Mouse (Mus musculus): ENCODE results near the gene Arrdc2.

Arrdc2 gene

DNA sequence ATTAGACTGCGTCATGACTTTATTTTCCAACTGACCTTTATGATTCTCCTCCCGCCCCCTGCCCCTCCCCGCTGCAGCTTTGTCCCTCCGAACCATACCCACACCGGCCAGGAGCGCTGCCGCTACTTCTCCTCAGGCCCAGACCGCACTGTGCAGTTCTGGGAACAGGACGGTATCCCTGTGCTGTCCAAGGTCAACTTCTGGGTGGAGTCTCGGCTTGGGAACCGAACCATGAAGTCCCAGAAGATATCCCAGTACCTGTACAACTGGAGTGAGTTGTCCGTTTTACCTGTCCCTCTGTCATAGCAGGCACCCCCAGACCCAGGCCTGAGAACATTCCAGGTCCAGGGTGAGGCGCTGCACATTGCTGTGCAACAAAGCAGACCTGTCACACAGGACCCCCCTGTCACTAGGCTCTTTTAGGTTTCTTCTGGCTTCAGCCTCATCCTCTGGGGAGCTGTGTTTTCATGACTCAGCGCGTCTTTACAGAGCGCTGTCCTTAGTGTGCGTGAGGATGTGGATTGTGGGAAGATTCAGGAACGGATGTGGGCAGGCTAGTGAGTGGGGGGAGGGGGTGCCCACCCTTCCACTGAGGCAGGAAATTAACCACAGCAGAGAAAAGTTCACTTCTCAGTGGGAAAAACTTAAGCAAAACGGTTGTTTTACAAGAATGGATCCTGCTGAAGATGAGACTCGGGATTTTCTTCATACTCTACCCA, 28.4 kb downstream of the Arrdc2 start:
- peak in 1 of 2 experiments; percentile 49 for DNase-seq (ENCODE audit: low read depth in 2 of 2, low spot score in 2 of 2)

DNA sequence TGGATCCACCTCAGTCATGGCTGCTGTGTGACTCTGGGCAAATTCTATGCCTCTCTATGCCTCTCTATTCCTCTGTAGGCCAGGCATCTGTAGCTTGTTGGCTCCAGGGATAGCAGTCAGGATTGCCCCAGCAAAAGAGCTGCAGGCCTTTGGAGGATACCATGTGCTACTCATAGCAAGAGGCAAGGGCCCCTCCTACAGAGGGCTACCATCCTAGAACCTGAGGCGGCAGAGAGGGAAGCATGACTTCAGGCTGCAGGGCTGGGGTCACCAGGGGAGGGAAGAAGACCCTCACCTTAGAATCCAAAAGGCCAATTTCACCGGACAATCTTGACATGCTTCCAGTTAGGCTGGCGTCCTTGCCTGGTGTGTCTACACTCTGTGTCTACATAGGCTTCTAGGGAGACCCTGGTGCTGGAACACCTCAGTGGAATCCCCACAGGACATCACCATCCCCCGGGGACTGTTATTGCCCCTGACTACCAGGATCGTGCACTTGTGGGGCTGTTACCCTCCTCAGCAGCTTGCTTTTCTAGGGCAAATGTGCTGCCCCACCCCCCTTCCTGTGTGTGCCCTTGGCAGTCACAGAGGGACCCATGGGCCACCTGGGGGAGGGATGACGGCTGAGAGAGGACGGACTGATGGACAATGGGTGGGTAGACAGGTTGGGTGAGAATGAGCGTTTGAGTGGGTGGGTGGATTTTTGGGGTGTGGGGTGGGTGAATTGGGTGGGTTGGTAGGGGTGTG, 30.4 kb downstream of the Arrdc2 start:
- DNase-seq (ENCODE audit: low read depth in 2 of 2, low spot score in 2 of 2), result no peak

DNA sequence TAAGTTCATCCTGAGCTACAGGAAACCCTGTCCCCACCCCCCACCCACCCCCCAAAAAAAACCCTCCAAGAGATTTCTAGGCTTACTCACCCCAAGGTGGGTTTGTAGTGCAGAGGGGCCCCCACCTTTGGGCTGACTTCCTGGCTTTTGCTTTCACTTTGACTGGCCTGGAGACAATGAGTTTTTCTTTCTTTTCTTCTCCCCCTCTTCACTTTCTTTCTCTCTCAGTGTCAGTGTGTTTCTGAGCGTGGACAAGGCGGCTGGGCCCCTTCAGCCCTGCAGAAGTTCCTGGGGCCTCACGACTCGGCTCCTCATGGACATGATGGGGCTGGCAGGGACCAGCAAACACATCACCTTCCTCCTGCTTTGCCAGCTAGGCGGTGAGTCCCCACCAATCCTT, 31.3 kb downstream of the Arrdc2 start, which contains the start of gene Il12rb1:
Il12rb1 (plus strand) TSS at position 211 of the 400 bp plus-strand sequence.
- no peak for DNase-seq (ENCODE audit: low read depth in 2 of 2, low spot score in 2 of 2)

DNA sequence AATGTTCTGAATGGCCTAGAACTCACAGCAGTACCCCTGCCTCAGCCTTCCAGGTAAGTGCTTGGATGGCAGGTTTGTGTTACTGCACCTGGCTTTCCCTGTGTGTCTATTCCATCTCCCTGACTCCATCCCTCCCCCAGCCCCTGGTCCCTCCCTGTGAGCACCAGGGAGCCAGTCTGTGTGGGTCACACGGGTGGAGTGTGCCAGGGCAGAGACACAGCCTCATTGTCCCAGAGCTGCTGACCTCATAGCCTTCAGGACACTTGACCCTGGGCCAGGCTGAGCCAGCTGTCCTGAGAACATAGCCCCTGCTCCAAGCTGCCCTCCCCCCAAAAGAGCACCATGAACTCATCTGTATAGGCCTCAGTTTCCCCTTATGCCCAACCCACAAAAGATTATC, 32.2 kb downstream of the Arrdc2 start:
- DNase-seq (ENCODE audit: low read depth in 2 of 2, low spot score in 2 of 2), result no peak

DNA sequence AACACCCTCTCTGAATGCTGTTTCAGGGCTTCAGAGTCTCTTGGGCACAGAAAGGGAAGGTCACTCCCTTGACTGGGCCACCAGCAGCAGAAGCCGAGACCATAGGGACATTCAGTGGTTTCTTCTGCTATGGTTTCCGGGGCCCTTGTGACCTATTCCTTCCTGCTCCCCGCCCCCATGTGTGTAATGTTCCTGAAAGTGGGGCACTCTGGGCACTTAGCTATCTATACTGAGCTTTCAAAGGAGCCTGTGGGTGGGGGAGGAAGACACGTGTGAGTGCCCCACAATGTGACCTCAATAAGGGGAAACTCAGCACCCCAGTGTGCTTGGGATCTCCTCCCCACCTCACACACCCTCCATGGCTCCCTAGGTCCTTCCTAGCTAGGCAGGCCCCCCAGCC, 33.0 kb downstream of the Arrdc2 start:
- DNase-seq (ENCODE audit: low read depth in 2 of 2, low spot score in 2 of 2), result peak; percentile 32 to 54

DNA sequence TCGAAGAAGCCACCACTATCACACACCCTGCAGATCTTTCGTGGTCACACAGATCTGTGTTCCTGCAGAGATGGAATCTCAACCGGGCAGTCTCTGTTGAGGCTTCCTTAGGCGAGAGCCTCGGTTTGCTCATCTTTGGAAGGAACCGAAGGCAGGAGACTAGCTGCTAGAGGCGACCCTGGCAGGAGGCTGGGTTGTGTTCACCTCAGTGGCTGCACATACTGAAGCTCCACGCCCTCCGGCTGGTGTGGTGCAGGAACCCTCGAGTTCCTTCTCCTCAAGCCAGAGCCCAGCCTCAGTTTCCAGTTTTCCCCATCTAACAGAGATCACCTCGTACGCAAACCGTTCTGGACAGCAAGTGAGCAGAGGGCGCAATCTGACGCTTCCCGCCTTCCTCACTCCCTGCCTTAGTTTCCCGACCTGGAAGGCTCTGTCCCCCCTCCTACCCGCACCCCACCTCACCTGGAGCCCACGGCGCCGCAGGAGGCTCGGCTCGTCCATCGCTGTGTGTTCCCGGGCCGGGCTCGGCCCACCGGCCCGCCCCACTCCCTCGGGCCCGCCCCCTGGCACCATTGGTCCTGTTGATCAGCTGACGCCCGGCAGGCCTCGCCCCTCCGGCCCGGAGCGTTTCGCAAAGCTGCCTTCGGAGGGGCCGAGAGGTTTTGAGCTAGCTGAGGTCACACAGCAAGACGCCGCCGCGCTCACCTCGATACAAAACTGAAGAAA, 34.9 kb downstream of the Arrdc2 start, which contains the start of gene Mast3:
Mast3 (minus strand) TSS at position 574 of the 726 bp plus-strand sequence.
- DNase-seq (ENCODE audit: low read depth in 2 of 2, low spot score in 2 of 2), result peak in 1 of 2 experiments; percentile 47

DNA sequence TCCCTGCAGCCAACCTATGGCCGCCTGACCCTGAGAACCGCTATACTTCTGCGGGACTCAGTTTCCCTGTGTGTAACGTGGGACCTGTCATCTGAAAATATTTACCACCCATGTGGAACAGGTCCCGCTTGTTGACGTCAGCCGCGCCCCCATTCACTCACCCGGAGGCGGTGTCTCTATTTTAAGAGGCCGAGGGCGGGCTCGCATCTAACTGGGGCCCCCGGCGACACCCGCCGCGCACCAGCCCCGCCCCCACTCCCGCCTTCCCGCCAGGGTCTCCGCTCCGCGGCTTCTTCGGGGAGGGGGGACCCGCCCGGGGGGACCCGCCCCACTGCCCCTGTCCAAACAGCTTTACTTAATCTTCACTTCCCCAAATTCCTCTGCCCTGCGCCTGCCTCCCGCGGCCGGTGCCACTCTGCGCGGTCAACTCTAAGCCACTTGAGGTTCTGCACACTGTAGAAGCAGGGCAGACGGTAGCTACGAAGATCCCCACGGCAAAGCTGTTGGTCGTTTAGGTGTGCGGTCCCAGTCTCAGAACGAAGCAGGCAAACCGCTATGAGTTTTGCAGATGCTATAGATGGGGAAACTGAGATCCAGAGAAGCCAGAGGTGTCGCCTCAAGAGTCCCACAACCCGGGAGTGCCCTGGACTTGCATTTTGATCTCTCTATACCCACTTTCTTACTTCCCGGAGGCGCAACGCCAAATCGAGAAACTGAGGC, 35.6 kb downstream of the Arrdc2 start:
- no peak for DNase-seq (ENCODE audit: low read depth in 2 of 2, low spot score in 2 of 2)

DNA sequence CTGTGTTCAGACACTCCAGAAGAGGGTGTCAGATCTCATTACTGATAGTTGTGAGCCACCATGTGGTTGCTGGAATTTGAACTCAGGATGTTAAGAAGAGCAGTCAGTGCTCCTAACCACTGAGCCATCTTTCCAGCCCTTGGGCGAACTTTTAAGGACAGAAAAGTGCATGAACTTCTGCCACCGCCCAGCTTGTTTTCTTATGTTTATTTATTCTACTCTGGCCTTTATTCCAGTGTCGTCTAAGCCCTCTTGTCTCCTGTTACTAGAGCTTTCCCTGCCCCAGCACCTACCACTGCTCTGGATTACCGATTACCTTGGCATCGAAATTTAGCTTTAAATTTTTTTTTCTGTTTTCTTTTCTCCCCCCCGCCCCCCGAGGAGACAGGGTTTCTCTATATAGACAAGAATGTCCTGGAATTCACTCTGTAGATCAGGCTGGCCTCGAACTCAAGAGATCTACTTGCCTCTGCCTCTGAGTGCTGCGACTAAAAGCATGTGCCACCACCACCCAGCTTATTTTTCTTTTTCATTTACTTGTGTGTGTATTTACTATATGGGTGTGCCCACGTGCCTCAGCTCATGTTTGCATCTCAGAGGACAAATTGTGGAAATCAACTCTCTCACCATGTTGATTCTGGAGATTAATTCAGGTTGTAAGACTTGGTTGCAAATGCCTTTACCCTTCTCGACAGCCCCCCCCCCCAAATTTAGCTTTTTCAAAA, 36.6 kb downstream of the Arrdc2 start:
- DNase-seq (ENCODE audit: low read depth in 2 of 2, low spot score in 2 of 2), result no peak

DNA sequence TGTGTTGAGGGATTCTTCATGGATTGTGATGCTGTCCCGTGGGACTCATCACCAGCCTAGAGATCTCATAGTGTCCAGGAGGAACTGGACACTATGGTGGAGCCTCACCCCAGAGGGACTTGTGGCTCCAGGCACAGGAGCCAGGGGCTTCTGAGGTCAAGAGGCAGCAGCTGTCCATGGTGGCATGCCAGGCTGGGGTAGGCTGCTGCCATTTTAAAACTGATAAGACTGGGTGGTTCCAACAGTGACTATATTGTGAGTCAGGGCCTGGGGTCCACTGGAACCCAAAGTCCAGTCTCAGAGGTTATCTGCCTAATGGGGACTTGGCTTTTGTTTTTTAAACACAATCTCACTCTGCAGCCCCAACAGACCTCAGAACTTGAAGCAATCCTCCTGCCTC, 37.7 kb downstream of the Arrdc2 start:
- no peak for DNase-seq (ENCODE audit: low read depth in 2 of 2, low spot score in 2 of 2)

DNA sequence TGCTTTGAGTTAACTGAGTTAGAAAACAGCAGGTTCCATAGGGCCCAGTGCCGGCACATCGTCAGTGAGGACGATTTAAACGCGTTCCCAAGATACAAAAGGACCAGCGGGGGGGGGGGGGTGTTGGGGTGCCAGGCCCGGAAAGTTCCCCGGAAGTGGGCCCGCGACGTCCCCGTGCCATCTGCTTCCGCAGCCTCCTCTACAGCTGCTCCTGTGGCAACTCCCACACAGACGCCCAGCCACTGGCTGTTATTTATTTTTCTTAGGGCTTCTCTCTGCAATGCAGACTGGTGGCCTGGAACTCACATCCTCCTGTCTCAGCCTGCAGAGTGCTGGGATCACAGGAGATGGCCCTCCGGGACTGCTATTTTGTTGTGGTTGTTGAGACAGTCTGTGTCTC, 38.4 kb downstream of the Arrdc2 start:
- DNase-seq (ENCODE audit: low read depth in 2 of 2, low spot score in 2 of 2), result peak in 1 of 2 experiments; percentile 29

DNA sequence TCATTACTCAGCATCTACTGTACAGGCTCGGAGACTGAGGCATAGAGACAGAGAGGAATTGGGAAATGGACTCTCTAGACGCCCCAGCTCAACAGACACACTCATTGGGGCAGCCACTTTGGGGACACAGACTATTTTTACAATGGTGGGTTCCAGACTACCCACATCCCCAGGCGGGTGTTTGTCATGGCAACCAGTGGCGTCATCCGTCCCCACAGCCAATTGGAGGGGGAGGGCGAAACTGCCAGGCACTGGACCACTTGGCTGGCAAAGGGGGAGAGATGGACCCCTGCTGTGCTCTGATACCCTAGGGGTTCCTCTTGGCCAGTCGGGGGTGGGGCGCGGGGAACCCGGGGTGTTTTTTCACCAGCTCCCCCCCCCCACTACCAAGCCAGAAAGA, 38.9 kb downstream of the Arrdc2 start:
- no peak for DNase-seq (ENCODE audit: low read depth in 2 of 2, low spot score in 2 of 2)

DNA sequence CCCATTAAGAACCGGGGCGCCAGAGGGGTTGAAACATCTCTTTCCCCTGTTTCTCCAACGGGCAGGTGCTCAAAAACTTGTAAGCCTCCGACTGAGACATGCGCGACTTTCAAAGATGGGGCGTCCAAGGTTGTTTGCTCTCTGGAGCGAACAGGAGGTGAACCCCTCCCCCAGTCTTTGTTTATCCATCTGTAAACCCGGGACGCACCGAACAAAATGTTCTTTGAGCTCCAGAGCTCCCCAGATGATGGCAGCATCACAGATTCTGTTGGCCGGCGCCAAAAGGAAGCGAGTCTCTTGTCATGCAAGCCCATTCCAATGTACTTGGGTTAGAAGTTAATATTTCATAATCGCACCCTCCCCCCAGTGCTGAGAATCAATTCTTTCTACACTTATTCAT, 41.2 kb downstream of the Arrdc2 start:
- no peak for DNase-seq (ENCODE audit: low read depth in 2 of 2, low spot score in 2 of 2)

DNA sequence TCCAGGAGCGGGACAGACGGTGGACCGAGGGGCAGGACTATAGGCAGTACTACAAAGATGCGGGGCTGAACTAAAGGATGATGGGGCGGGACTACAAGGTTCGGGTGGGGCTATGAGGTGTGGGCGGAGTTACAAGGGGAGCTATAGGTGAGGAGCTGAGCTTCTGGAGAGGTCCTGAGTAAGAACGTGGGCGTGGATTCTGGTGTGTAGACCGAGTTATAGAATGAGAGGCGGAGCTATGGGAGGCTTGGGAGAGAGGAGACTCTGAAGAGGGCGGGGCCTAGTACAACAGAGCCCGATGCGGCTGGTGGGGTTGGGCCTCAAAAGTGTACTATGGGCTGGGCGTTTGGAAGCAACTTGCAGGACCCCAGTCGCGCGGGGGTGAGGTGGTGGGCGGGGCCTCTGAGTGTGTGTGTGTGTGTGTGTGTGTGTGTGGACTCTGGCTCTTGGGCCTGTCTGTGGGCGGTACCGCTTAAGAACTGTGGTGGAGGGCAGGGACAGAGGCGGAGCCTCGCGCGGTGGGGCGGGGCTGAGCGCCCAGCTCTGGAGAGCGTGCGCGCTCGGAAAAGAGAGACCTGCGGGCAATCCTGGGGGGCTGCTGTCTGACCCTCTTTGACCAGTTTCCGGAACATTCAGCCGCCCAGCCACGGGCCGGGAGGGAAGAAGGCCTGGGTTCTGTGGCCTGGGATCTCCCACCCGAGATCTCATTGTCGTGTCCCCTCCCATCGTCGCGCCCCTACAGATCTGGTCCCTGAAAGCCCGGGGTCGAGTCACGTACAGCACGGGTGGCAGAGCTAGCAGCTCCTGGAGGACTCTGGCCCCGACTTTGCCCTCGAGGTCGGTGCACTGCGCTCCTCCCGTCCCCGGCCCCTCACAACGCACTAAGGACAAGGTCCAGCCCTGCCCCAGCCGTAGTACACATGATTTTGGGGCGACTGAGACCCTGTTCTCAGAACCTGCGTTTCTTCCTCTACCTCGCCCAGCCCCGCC, 42.1 kb downstream of the Arrdc2 start:
- peak; percentile 60 to 71 for DNase-seq (ENCODE audit: low read depth in 2 of 2, low spot score in 2 of 2)

DNA sequence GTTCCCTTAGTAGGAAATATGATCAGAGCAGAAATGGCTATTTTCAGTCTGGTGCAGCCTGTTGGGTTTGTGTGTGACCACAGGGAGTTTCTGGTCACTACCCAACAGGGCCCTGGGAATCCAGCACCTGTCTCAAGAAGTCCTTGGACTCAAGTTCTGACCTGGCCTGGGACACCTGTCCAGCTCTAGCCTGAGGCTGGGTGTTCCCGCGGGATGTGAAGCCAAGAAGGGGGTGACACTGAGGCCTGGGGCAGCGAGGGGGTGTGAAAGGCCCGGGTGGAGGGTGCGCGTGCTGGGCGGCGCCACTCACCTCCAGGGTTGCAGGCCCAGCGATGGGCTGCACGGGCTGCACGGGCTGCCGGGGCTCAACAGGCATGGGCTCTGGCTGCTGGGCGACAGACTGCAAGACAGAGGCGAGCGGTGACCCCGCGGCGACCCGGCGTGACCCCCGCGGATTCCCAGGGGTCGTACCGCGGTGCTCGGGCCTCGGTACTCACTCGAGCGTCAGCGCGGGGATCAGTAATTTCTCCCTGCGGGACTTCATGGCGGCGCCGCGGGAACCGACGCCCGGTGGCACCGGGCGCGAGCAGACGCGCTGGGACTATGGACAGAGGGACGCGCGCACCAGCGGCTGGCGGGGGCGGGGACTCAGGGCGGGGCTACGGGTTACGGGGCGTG, 43.0 kb downstream of the Arrdc2 start:
- DNase-seq (ENCODE audit: low read depth in 2 of 2, low spot score in 2 of 2), result no peak

DNA sequence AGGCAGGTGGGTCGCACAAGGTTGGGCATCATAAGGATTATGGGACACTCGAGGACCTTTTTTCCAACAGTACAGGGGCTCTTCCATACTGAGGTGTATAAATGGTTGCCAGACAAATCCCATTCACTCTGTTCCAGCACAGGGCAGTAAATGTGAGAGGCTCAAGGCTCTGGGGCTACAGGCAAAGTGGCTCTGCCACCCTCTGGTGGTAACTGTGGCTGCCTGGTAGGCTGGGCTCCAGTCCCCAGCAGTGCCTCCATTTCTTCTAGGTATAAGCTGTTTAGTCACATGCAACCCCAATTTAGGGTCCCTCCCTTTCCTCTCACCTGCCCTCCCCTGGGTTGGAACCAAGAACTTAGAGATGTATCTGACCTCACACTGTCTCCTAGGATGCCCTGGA, 44.1 kb downstream of the Arrdc2 start:
- no peak for DNase-seq (ENCODE audit: low read depth in 2 of 2, low spot score in 2 of 2)

DNA sequence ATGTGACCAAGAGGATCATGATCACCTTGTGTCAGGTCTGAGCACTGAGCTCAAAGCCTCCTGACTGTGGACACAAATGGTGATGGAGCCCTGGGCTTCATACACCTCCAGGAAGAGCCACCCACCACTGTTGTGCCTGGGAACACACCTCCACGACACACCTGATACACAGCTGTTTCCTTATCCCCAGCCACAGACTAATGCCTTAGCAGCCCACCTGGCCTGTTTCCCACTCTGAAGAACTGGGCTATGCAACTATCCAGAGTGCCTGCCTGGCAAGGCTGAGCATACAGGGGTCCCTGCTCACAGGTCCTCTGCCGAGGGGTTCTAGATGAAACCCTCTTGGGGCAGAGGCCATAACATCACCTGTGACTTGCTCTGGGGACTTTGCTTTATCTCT, 45.3 kb downstream of the Arrdc2 start:
- no peak for DNase-seq (ENCODE audit: low read depth in 2 of 2, low spot score in 2 of 2)

DNA sequence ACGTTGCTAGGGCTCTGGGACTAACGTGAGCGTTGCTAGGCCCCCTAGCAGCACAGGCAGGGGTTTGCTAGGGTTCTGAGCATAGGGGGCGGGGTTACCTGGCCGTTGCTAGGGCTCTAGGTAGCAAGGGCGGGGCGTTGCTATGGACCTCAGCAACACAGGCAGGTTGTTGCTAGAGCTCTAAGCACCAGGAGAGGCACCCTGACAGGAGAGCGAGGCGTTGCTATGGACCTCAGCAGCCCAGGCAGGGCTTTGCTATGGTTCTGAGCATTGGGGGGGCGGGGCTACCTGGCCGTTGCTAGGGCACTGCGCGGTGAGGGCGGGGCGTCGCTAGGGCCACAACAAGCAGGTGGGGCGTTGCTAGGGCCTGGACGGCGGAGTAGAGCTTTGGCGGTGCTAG, 46.8 kb downstream of the Arrdc2 start:
- no peak for DNase-seq (ENCODE audit: low read depth in 2 of 2, low spot score in 2 of 2)

DNA sequence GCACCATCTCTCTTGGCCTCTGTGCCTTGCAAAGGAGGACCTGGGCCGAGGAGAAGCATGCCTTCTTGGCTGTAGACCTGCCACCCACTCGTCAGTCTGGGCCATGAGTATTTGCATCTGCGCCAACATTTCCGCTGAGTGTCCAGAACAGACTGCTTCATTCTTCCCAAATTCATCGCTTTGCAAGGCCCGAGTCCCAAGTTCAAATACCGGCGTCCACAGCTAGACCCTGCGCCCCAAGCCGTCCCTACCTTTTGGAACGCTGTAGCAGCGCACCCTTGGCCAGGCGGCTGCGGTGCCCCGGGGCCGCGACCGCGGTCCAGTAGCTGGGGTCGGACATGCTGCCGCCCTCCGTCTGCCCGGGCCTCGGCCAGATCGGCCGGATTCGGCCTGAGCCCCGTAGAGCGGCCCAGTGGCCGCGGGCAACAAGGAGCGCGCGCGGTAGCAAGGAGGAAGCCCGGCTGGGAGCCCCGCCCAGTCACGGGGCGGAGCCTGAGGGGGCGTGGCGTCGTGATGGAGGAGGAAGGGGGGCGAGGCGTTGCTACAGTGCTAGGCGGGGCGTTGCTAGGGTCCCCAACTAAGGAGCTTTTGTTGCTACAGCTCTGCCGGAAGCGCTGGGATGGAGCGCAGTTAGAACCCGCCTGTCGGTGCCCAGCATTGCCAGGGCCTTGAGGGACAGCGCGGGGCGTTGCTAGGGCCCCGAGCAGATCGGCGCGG, 47.4 kb downstream of the Arrdc2 start:
- peak; percentile 96 to 99 for DNase-seq (ENCODE audit: low read depth in 2 of 2, low spot score in 2 of 2)

Measured in CD8-positive naive resting alpha-beta T cell, adult 2 months (primary cell).